8 mouse cellular contexts compared by ENCODE assay signal in the genomic region with DNA sequence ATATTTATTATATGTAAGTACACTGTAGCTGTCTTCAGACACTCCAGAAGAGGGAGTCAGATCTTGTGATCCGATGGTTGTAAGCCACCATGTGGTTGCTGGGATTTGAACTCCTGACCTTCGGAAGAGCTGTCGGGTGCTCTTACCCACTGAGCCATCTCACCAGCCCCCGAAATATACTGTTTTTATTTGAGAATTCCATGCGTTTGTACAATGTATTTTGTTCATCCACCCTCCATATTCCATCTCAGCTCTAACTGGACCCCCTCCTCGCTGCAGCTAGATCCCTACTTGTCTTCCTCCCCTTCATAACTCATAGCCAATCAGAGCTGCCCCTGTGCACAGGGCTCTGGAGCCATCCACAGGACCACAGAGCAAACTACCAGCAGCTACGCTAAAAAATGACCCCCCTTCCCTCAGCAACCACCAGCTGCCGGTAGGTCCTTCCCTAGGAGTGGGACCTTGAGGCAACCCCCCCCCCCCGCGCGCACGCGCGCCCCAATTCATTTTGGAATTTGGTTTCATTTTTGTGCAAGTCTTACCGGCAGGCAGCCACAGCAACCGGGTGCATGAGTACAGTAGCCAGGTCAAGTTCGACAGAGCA. TPM values are rescaled to one million over a fixed set of nuclear protein-coding genes. Genes with fewer than 3 reads are reported as not detected.
DNase-seq lines count a peak whose midpoint lies in the region; ATAC-seq and TF ChIP-seq lines count a peak whose summit lies in the region.

No protein-coding gene starts in this region.

- DNase-seq in B cell, adult 2 months, result peak; percentile 6 to 11
- peak; percentile 68 for DNase-seq in Patski (ENCODE audit: low read depth, low spot score)
- DNase-seq in embryonic facial prominence, embryonic 14.5 days (ENCODE audit: low spot score), result peak; percentile 80
- DNase-seq in heart, postnatal 14 days, result peak; percentile 31 to 48
- DNase-seq in kidney, postnatal 4 days, result peak; percentile 54 to 75
- DNase-seq in midbrain, embryonic 11.5 days (ENCODE audit: low spot score, missing footprints), result peak; percentile 88
- DNase-seq in thymus, adult 18-20 months, result peak; percentile 17 to 30
- DNase-seq in right cerebral cortex, postnatal 25 days, result no peak

- in situ Hi-C loops in Patski (cut with MboI; ENCODE audit: low pct_unique_long_range_greater_than_20kb), result loop anchor here (5.0 to 10.0 kb wide), 5 partner anchors 36 to 546 kb away; a partner anchor contains a TSS

- CTCF ChIA-PET in Patski (lab: Charles Lee), result interaction anchor here (1.0 to 2.0 kb wide), 19 partner anchors 9 to 464 kb away, joined by 3 to 29 read pairs (median 5); no protein-coding TSS in a partner anchor

- peaks cover 8% of the 10 kb centered on the region; the same call in 1 of the 2 replicates for H3K36me3 ChIP-seq in embryonic facial prominence, embryonic 14.5 days (ENCODE audit: control insufficient read depth, insufficient read depth, low read length)
- no peaks in the 10 kb centered on the region for H3K36me3 ChIP-seq in midbrain, embryonic 11.5 days (ENCODE audit: control insufficient read depth, insufficient read depth, low read length)

- no peaks in the 10 kb centered on the region for H3K4me1 ChIP-seq in embryonic facial prominence, embryonic 14.5 days (ENCODE audit: control insufficient read depth, insufficient read depth, low read length)
- H3K4me1 ChIP-seq in midbrain, embryonic 11.5 days (ENCODE audit: control insufficient read depth, insufficient read depth, low read length), result peaks cover 2% of the 10 kb centered on the region; the same call in 1 of the 2 replicates

- no peak overlapping the region; the same call in 1 of the 2 replicates for H3K27ac ChIP-seq in embryonic facial prominence, embryonic 14.5 days (replicated peaks; ENCODE audit: low read depth, low read length)
- H3K27ac ChIP-seq in midbrain, embryonic 11.5 days (ENCODE audit: low read depth, low read length), result no peak overlapping the region

- H3K9ac ChIP-seq in embryonic facial prominence, embryonic 14.5 days (ENCODE audit: low read depth, low read length), result peak overlapping the region; percentile 51; the same call in 1 of the 2 replicates
- no peak overlapping the region for H3K9ac ChIP-seq in midbrain, embryonic 11.5 days (ENCODE audit: low read length)

- H3K4me2 ChIP-seq in embryonic facial prominence, embryonic 14.5 days (ENCODE audit: low read depth, low read length), result peak overlapping the region; percentile 57
- H3K4me2 ChIP-seq in midbrain, embryonic 11.5 days, result peak overlapping the region; percentile 27

- POLR2A ChIA-PET in Patski (lab: Charles Lee), result interaction anchor here (0.6 to 1.8 kb wide), 9 partner anchors 14 to 464 kb away, joined by 3 to 8 read pairs (median 3); a partner anchor contains a TSS

- no peaks in the 10 kb centered on the region for H3K27me3 ChIP-seq in Patski
- no peaks in the 10 kb centered on the region for H3K27me3 ChIP-seq in embryonic facial prominence, embryonic 14.5 days (replicated peaks; ENCODE audit: control insufficient read depth, insufficient read depth, low read length)
- no peaks in the 10 kb centered on the region for H3K27me3 ChIP-seq in midbrain, embryonic 11.5 days (ENCODE audit: control insufficient read depth, insufficient read depth, low read length)

- ATAC-seq in Patski, result peak; percentile 41
- peak; percentile 69 for ATAC-seq in embryonic facial prominence, embryonic 14.5 days (ENCODE audit: low read depth)
- ATAC-seq in midbrain, embryonic 11.5 days (ENCODE audit: low FRiP score), result peak; percentile 60

- WGBS in embryonic facial prominence, embryonic 14.5 days, result 18% methylated on average over 17 of the region's 17 CpGs
- WGBS in midbrain, embryonic 11.5 days, result 34% methylated on average over 17 of the region's 17 CpGs

- H3K4me3 ChIP-seq in embryonic facial prominence, embryonic 14.5 days (ENCODE audit: low read depth, low read length), result peak overlapping the region; percentile 45
- peak overlapping the region; percentile 28; the same call in 1 of the 2 replicates for H3K4me3 ChIP-seq in midbrain, embryonic 11.5 days (ENCODE audit: low read depth, low read length)

- intact Hi-C loops in heart, postnatal 14 days (cut with DNase I), result loop anchor here (2.0 to 10.0 kb wide), 3 partner anchors 37 to 549 kb away; a partner anchor contains a TSS

- no peaks in the 10 kb centered on the region for H3K9me3 ChIP-seq in embryonic facial prominence, embryonic 14.5 days (ENCODE audit: control insufficient read depth, low read length)
- H3K9me3 ChIP-seq in midbrain, embryonic 11.5 days (ENCODE audit: control insufficient read depth, low read length), result no peaks in the 10 kb centered on the region

- no peak for TF ChIP-seq CTCF in Patski (IDR thresholded peaks at IDR 0.05)

RNA-seq across cellular contexts. Expression of a gene that starts 38.7 kb away (rescaled TPM):
- 30.0 TPM for polyA plus RNA-seq in Patski (2021)
- polyA plus RNA-seq in embryonic facial prominence, embryonic 14.5 days (2014; fragmentation: Nextera tagmentation; extraction: Ambion mirVana), result 20.8 and 21.1 TPM in 2 replicates
- 10 to 100 TPM; 19.6 to 23.4 TPM for total RNA-seq in heart, postnatal 14 days (2021)
- 43.9 and 55.0 TPM in 2 replicates for polyA plus RNA-seq in midbrain, embryonic 11.5 days (2014; fragmentation: Nextera tagmentation; extraction: Ambion mirVana)
